Mouse (Mus musculus) liver, embryonic 14.5 days (tissue): ENCODE measurements around the gene S100a16.

Experiments used
- CTCF ChIP-seq: IDR thresholded peaks from 2 replicates; pipeline ENCODE4 v1.5.1; 2016; ENCODE audit warnings: antibody characterized with exemption, low read depth, control low read depth
- EP300 ChIP-seq: IDR thresholded peaks from 2 replicates; pipeline ENCODE4 v1.6.1; 2016; ENCODE audit warnings: antibody characterized with exemption, low read depth

- no peak for TF ChIP-seq CTCF
- TF ChIP-seq EP300, result no peak
These were observed 9.7 kb upstream of the S100a16 start for GRCm38 (mm10) chr3:90527291-90527873.
